Mouse (Mus musculus): ENCODE measurements around the gene Fam187b. TPM values are rescaled to one million over a fixed set of nuclear protein-coding genes. Genes with fewer than 3 reads are reported as not detected.

Gene Fam187b
- polyA plus RNA-seq, 1 experiment from 2014 or later = 2.4 TPM

- 92% methylated on average over 16 of the region's 16 CpGs for WGBS
These were observed 20.9 kb upstream of the Fam187b start for GRCm38 (mm10) chr7:30952441-30953265.

DNA sequence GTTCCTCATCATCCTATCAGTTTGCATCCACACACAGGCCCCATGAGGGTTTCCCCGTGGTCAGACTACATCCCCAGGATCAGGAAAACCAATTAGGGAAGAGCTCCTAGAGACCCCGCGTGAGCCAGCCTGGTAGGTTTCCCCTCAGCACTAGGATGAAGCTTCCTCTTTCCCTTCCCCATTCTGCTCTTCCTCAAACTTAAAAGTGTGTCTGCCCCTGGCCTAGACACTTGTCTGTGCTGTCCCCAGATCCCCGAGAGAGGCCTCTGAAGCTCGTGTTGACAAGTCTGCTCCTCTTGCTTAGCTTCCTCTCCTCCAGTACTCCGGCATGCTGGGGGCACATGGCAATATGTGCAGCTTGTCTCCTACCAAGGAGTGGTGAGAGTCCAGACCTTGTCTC lies 20.1 kb upstream of the Fam187b start:
- Histone ChIP-seq H3K4me2 (no peak overlapping the region), H3K4me1 (peaks cover 17% of the 10 kb centered on the region), H3K27me3 (no peaks in the 10 kb centered on the region), H3K9me3 (no peaks in the 10 kb centered on the region), H3K4me3 (no peak overlapping the region), H3K36me3 (peaks cover 64% of the 10 kb centered on the region), H3K9ac (0 out of 2 replicates have a peak overlapping the region, but pooled peaks have one; percentile 17), H3K27ac (no peak overlapping the region)
- 81% methylated on average over 6 of the region's 6 CpGs for WGBS
- ATAC-seq (ENCODE audit: insufficient number of reproducible peaks, low FRiP score, low TSS enrichment, low read depth) = no peak

More at GRCm38 (mm10) chr7:30952441-30953265, 20.9 kb upstream of the Fam187b start:
- Histone ChIP-seq H3K4me2 (no peak overlapping the region), H3K9me3 (no peaks in the 10 kb centered on the region), H3K27me3 (no peaks in the 10 kb centered on the region), H3K36me3 (peaks cover 61% of the 10 kb centered on the region), H3K4me1 (peaks cover 10% of the 10 kb centered on the region; the same call in 1 of the 2 replicates), H3K27ac (no peak overlapping the region), H3K9ac (no peak overlapping the region), H3K4me3 (no peak overlapping the region)
- no peak for ATAC-seq (ENCODE audit: insufficient number of reproducible peaks, low FRiP score, low TSS enrichment, low read depth)

DNA sequence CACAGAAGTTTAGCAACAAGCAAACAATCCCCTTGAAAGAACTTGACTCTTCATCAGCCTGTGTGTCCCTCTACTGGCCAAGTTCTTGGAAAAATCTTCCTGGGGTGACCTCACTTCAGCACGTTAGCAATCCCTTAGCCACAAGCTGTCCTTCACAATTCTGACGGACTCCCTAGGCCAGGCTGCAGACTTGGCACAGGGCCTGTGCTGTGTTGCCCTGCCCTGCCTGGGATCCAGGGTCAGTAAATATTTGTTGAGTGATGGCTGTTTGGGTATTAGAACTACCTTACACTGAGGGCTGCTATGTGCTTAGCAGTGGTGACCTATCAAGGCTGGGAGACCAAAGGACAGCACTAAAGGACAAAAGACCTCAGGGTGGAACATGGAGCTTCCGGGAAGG lies 19.6 kb upstream of the Fam187b start:
- 88% methylated on average over 3 of the region's 3 CpGs for WGBS
- ATAC-seq (ENCODE audit: insufficient number of reproducible peaks, low FRiP score, low TSS enrichment, low read depth) = no peak
- no peaks in the 10 kb centered on the region for H3K27me3 ChIP-seq
- H3K4me2 ChIP-seq = no peak overlapping the region
- H3K4me1 ChIP-seq = peaks cover 23% of the 10 kb centered on the region
- H3K9ac ChIP-seq = no peak overlapping the region
- H3K9me3 ChIP-seq = no peaks in the 10 kb centered on the region
- no peak overlapping the region for H3K4me3 ChIP-seq
- no peak overlapping the region for H3K27ac ChIP-seq
- H3K36me3 ChIP-seq = peaks cover 64% of the 10 kb centered on the region

DNA sequence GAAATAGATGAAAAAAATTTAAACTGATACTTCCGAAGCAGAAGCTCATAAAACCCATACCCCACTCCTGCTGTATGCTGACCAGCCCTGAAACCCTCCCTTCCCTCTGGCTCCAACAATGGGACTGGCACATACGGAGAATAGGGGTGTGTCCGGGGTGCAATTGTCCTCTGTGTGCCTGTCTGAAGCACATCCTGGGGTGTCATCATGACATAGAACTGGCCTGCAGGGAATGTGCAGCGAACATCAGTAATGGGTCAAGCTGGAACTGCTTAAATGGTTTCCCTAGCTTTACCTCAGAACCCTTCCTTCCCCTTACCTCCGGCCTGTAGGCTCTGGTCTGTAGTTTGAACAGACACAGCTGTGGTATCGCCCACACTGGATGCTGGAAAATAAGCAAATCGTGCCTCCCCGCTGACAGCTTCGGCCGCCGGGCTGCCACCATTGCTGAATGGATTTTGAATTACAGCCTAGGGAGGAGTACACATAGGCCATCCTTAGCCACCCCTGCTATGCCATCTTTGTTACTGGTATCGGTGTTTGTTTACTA lies 18.5 kb upstream of the Fam187b start:
- 83% methylated on average over 12 of the region's 12 CpGs for WGBS
- Histone ChIP-seq H3K27ac (no peak overlapping the region), H3K4me1 (peaks cover 23% of the 10 kb centered on the region), H3K9ac (no peak overlapping the region), H3K4me3 (peak overlapping the region; percentile 92), H3K9me3 (no peaks in the 10 kb centered on the region), H3K4me2 (peak overlapping the region; percentile 84; the same call in 1 of the 2 replicates), H3K36me3 (peaks cover 58% of the 10 kb centered on the region), H3K27me3 (no peaks in the 10 kb centered on the region)
- ATAC-seq (ENCODE audit: insufficient number of reproducible peaks, low FRiP score, low TSS enrichment, low read depth) = no peak

- no peaks in the 10 kb centered on the region for H3K9me3 ChIP-seq
- H3K4me3 ChIP-seq = peak overlapping the region; percentile 92
- peak overlapping the region; percentile 99 for H3K9ac ChIP-seq
- under 1% methylated on average over 53 of the region's 64 CpGs for WGBS
- peaks cover 23% of the 10 kb centered on the region for H3K4me1 ChIP-seq
- peaks cover 51% of the 10 kb centered on the region for H3K36me3 ChIP-seq
- H3K27me3 ChIP-seq = no peaks in the 10 kb centered on the region
- H3K4me2 ChIP-seq = peak overlapping the region; percentile 84
- ATAC-seq (ENCODE audit: insufficient number of reproducible peaks, low FRiP score, low TSS enrichment, low read depth) = peak; percentile 74
- H3K27ac ChIP-seq = peak overlapping the region; percentile 99
These were observed 17.8 kb upstream of the Fam187b start for GRCm38 (mm10) chr7:30955584-30956356.

GRCm38 (mm10) chr7:30956357-30956751 lies 17.2 kb upstream of the Fam187b start:
- peak overlapping the region; percentile 99 for H3K27ac ChIP-seq
- H3K36me3 ChIP-seq = peaks cover 46% of the 10 kb centered on the region
- H3K4me1 ChIP-seq = peaks cover 23% of the 10 kb centered on the region
- ATAC-seq (ENCODE audit: insufficient number of reproducible peaks, low FRiP score, low TSS enrichment, low read depth) = peak; percentile 1; the same call in 1 of the 2 replicates
- H3K27me3 ChIP-seq = no peaks in the 10 kb centered on the region
- H3K4me2 ChIP-seq = peak overlapping the region; percentile 84
- WGBS = under 1% methylated on average over 28 of the region's 49 CpGs
- H3K9ac ChIP-seq = peak overlapping the region; percentile 99
- peak overlapping the region; percentile 92 for H3K4me3 ChIP-seq
- H3K9me3 ChIP-seq = no peaks in the 10 kb centered on the region

DNA sequence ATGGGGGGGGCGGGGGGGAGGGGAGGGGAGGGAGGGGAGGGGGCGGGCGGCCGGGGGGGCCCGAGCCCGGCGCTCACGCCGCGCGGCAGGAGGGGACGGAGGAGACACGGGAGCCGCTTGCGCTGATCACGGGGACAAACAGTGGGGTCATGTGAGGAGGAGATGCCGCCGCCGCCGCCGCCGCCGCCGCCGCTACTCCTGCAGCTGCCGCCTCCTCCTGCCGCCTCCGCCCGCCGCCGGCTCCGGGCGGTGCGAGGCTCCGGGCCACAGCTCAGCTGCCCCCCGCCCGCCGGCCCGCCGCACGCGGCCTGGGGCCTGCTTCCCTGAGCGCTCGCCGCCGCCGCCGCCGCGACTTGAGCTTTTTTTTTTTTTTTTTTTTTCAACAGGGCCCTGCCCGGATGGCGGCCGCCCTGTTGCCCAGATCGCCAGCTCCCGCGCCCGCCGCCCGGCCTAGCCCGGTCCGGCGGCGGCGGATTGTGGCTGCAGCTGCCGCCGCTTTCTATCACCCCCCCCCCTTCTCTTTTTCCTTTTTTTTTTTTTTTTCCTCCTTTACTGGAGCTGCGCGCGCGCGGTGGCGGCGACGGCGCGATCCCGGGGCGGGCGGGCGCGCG lies 16.7 kb upstream of the Fam187b start, which contains the start of gene Usf2:
Gene Usf2, minus strand, starts transcription at position 48 of the 611 bp plus-strand sequence.
- peak within 1 kb of the TSS; percentile 84 for H3K4me2 ChIP-seq
- peak within 1 kb of the TSS; percentile 99 for H3K27ac ChIP-seq
- H3K36me3 ChIP-seq = peaks cover 42% of the 10 kb centered on the region
- under 1% methylated on average over 29 of the region's 82 CpGs for WGBS
- ATAC-seq (ENCODE audit: insufficient number of reproducible peaks, low FRiP score, low TSS enrichment, low read depth) = peak; percentile 61
- peak within 1 kb of the TSS; percentile 99 for H3K9ac ChIP-seq
- no peaks in the 10 kb centered on the region for H3K9me3 ChIP-seq
- H3K4me1 ChIP-seq = peaks cover 23% of the 10 kb centered on the region
- no peaks in the 10 kb centered on the region for H3K27me3 ChIP-seq
- H3K4me3 ChIP-seq = peak within 1 kb of the TSS; percentile 92

DNA sequence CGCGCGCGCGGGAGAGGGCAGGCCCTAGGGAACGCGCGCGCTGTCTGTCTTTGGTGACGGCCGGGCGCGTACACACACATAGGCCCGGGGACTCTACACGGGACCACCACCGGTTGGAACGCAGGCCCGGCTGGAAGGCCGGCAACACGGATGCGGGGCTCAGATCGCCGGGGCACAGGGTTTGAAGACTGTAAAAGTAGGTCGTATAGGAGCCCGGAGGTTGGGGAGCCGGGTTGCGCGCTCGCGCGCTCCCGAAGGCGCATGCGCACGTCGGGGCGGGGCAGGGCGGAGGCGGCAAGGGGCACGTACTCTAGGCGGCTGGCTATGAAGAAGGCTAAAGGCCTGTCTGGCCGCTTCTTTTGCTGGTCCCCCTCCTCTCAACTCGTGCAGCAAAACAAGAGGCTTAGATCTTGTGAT lies 16.2 kb upstream of the Fam187b start:
- peak overlapping the region; percentile 99 for H3K27ac ChIP-seq
- H3K36me3 ChIP-seq = peaks cover 37% of the 10 kb centered on the region
- H3K4me3 ChIP-seq = peak overlapping the region; percentile 92
- H3K9ac ChIP-seq = peak overlapping the region; percentile 99
- H3K4me2 ChIP-seq = peak overlapping the region; percentile 60
- peak; percentile 73 for ATAC-seq (ENCODE audit: insufficient number of reproducible peaks, low FRiP score, low TSS enrichment, low read depth)
- no peaks in the 10 kb centered on the region for H3K9me3 ChIP-seq
- under 1% methylated on average over 43 of the region's 43 CpGs for WGBS
- H3K4me1 ChIP-seq = peaks cover 23% of the 10 kb centered on the region
- H3K27me3 ChIP-seq = no peaks in the 10 kb centered on the region

DNA sequence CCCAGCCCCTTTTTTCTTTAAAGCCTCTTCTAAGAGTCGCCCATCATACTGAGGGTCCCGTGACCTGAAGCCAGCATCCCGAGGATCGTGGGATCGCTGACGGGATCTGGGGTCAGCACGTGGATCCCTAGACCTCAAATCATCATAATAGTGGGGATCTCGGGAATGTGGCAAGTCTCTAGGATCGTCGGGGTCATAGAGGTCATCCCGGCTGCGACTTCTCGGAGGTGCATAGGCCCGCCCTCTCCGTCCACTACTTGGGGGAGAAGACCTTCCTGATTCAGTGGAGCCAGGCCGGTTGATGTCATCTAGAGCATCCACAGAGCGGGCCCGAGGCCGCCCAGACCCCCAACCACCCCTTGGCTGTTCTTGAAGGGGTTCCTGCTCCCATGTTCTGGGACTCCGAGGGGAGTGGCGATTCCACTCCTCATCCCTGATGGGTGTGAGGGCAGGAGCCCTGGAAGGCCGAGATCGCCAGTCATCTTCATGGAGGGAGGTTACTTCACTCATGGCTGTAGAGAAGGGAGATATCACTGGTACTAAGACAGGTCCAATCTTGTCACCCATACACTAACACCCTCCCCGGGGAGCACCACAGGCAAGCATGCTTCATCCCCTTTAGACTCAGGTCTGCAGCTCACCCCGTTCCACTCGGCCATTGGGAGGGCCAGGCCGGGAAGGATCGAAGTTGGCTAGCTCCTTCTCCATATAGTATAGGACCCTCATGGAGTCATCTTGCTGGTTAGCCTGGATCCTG lies 15.3 kb upstream of the Fam187b start:
- H3K4me1 ChIP-seq = peaks cover 23% of the 10 kb centered on the region
- H3K27ac ChIP-seq = peak overlapping the region; percentile 99
- H3K4me3 ChIP-seq = peak overlapping the region; percentile 92
- H3K9ac ChIP-seq = peak overlapping the region; percentile 99
- WGBS = 72% methylated on average over 28 of the region's 28 CpGs
- peak overlapping the region; percentile 60 for H3K4me2 ChIP-seq
- no peak for ATAC-seq (ENCODE audit: insufficient number of reproducible peaks, low FRiP score, low TSS enrichment, low read depth)
- no peaks in the 10 kb centered on the region for H3K27me3 ChIP-seq
- no peaks in the 10 kb centered on the region for H3K9me3 ChIP-seq
- peaks cover 28% of the 10 kb centered on the region for H3K36me3 ChIP-seq

DNA sequence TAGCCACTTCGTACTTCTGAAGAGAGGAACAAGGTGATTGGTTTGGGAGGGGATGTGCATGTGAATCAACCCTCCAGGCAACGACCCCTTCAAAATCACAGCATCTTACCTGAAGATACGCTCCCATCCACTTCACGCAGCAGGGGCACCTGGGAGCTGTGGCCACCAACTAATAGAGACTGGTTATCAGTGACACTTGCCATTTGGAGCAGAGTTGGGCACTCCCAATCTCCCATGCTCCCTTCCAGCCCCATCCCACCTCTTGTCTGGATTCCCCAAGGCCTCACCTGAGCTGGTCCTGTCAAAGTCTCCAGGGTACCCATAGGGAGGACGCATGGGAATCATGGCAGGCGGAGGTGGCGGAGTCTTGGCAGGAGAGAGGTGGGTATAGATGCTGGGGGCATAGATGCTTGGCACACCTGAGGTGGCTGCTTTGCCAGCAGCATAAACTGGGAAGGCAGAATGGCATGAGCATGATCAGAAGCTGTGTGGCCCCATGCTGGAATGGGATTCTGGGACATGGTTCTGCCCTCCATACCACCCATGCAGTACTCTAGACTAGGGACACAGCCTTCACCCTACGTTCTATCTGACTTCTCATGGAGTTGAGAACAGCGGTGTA lies 14.6 kb upstream of the Fam187b start:
- H3K9me3 ChIP-seq = no peaks in the 10 kb centered on the region
- H3K9ac ChIP-seq = no peak overlapping the region
- H3K4me3 ChIP-seq = no peak overlapping the region
- peaks cover 21% of the 10 kb centered on the region for H3K36me3 ChIP-seq
- no peak overlapping the region for H3K27ac ChIP-seq
- H3K4me2 ChIP-seq = no peak overlapping the region
- peaks cover 23% of the 10 kb centered on the region for H3K4me1 ChIP-seq
- no peak for ATAC-seq (ENCODE audit: insufficient number of reproducible peaks, low FRiP score, low TSS enrichment, low read depth)
- WGBS = 94% methylated on average over 9 of the region's 9 CpGs
- H3K27me3 ChIP-seq = no peaks in the 10 kb centered on the region

All from limb, embryonic 15.5 days (tissue).